Mouse (Mus musculus) neural tube, embryonic 11.5 days (tissue): ENCODE measurements around the gene Vtcn1. TPM values are rescaled to one million over a fixed set of nuclear protein-coding genes. Genes with fewer than 3 reads are reported as not detected.

Source experiments
- ATAC-seq: fragments of 200-750 bp; cut with Nextera tagmentation; 2 replicates; pipeline ENCODE4 v1.8.0; 2017; ENCODE audit warnings: moderate number of reproducible peaks, mild to moderate bottlenecking, moderate TSS enrichment, moderate library complexity; ENCODE audit not compliant: insufficient read depth, low FRiP score, low TSS enrichment
- DNase-seq: peaks from one replicate; pipeline ENCODE4 v3.0.0-alpha.2; 2015; ENCODE audit warnings: low spot score
- H3K27ac ChIP-seq: fragments of 300-500 bp; sonication (generic); 2 replicates; pipeline ENCODE4 v1.5.1; 2014; ENCODE audit warnings: low read depth, mild to moderate bottlenecking, low read length
- H3K27me3 ChIP-seq: fragments of 300-500 bp; sonication (generic); 2 replicates; pipeline ENCODE4 v1.6.1; 2014; ENCODE audit warnings: mild to moderate bottlenecking, low read length, mixed read lengths; ENCODE audit not compliant: control insufficient read depth, insufficient read depth
- H3K36me3 ChIP-seq: fragments of 300-500 bp; sonication (generic); 2 replicates; pipeline ENCODE4 v1.6.1; 2014; ENCODE audit warnings: mild to moderate bottlenecking, low read length, moderate library complexity, mixed read lengths; ENCODE audit not compliant: control insufficient read depth, insufficient read depth
- H3K4me1 ChIP-seq: fragments of 300-500 bp; sonication (generic); 2 replicates; pipeline ENCODE4 v1.6.1; 2014; ENCODE audit warnings: low read length, mixed read lengths; ENCODE audit not compliant: control insufficient read depth, insufficient read depth
- H3K4me2 ChIP-seq: fragments of 300-500 bp; sonication (generic); 2 replicates; pipeline ENCODE4 v1.6.1; 2014; ENCODE audit warnings: low read depth, mild to moderate bottlenecking, moderate library complexity
- H3K4me3 ChIP-seq: fragments of 300-500 bp; sonication (generic); 2 replicates; pipeline ENCODE4 v1.5.1; 2014; ENCODE audit warnings: low read depth, low read length
- H3K9ac ChIP-seq: fragments of 300-500 bp; sonication (generic); 2 replicates; pipeline ENCODE4 v1.6.1; 2014; ENCODE audit warnings: mild to moderate bottlenecking, low read length
- H3K9me3 ChIP-seq: fragments of 300-500 bp; sonication (generic); 2 replicates; pipeline ENCODE4 v1.6.1; 2016; ENCODE audit warnings: low read length; ENCODE audit not compliant: control insufficient read depth
- WGBS: fragments of 180-500 bp; shearing (Covaris S2); extraction: QIAGEN DNeasy Blood & Tissue Kit; methylation state at CpG from one replicate; pipeline ENCODE4 v1.1.7; 2014; 5-methylcytosine and 5-hydroxymethylcytosine counted together
- polyA plus RNA-seq: library from polyadenylated mRNA; unstranded; fragments of >200 nt; fragmentation: Nextera tagmentation; extraction: Ambion mirVana; gene quantifications from 2 replicates; pipeline ENCODE4 v1.2.1, GENCODE M21; 2014

Gene Vtcn1
- polyA plus RNA-seq, 1 experiment from 2014 or later = not detected

GRCm38 (mm10) chr3:100861307-100862303 lies 36.3 kb downstream of the Vtcn1 start:
- H3K4me1 ChIP-seq = no peaks in the 10 kb centered on the region
- no peak for DNase-seq
- H3K4me3 ChIP-seq = no peak overlapping the region
- H3K4me2 ChIP-seq = no peak overlapping the region
- ATAC-seq = no peak
- no peaks in the 10 kb centered on the region for H3K36me3 ChIP-seq
- no peaks in the 10 kb centered on the region for H3K9me3 ChIP-seq
- WGBS = 80% methylated on average over 23 of the region's 23 CpGs
- H3K9ac ChIP-seq = no peak overlapping the region
- H3K27me3 ChIP-seq = no peaks in the 10 kb centered on the region
- H3K27ac ChIP-seq = no peak overlapping the region

GRCm38 (mm10) chr3:100866946-100867345 lies 41.7 kb downstream of the Vtcn1 start:
- Histone ChIP-seq H3K4me3 (no peak overlapping the region), H3K9ac (no peak overlapping the region), H3K36me3 (no peaks in the 10 kb centered on the region), H3K4me1 (no peaks in the 10 kb centered on the region), H3K27ac (no peak overlapping the region), H3K27me3 (no peaks in the 10 kb centered on the region), H3K4me2 (no peak overlapping the region), H3K9me3 (no peaks in the 10 kb centered on the region)
- ATAC-seq (no peak), DNase-seq (no peak)
- 63% methylated on average over 5 of the region's 5 CpGs for WGBS

GRCm38 (mm10) chr3:100877057-100877456 lies 51.8 kb downstream of the Vtcn1 start:
- no peak overlapping the region for H3K4me3 ChIP-seq
- ATAC-seq (no peak), DNase-seq (no peak)
- no peaks in the 10 kb centered on the region for H3K27me3 ChIP-seq
- no peak overlapping the region for H3K4me2 ChIP-seq
- H3K4me1 ChIP-seq = no peaks in the 10 kb centered on the region
- no peaks in the 10 kb centered on the region for H3K9me3 ChIP-seq
- no peak overlapping the region for H3K27ac ChIP-seq
- 86% methylated on average over 4 of the region's 4 CpGs for WGBS
- H3K36me3 ChIP-seq = no peaks in the 10 kb centered on the region
- no peak overlapping the region for H3K9ac ChIP-seq

GRCm38 (mm10) chr3:100881403-100881802 lies 56.1 kb downstream of the Vtcn1 start:
- Histone ChIP-seq H3K4me2 (no peak overlapping the region), H3K27ac (no peak overlapping the region), H3K4me3 (no peak overlapping the region), H3K9ac (no peak overlapping the region), H3K27me3 (no peaks in the 10 kb centered on the region), H3K9me3 (no peaks in the 10 kb centered on the region), H3K36me3 (no peaks in the 10 kb centered on the region), H3K4me1 (no peaks in the 10 kb centered on the region)
- WGBS = 78% methylated on average over 6 of the region's 6 CpGs
- ATAC-seq (no peak), DNase-seq (no peak)

GRCm38 (mm10) chr3:100881843-100882634 lies 56.8 kb downstream of the Vtcn1 start:
- Histone ChIP-seq H3K36me3 (no peaks in the 10 kb centered on the region), H3K27ac (no peak overlapping the region), H3K4me3 (no peak overlapping the region), H3K4me2 (no peak overlapping the region), H3K9ac (no peak overlapping the region), H3K27me3 (no peaks in the 10 kb centered on the region), H3K4me1 (no peaks in the 10 kb centered on the region), H3K9me3 (no peaks in the 10 kb centered on the region)
- ATAC-seq (no peak), DNase-seq (no peak)
- 92% methylated on average over 9 of the region's 9 CpGs for WGBS

GRCm38 (mm10) chr3:100889234-100889633 lies 64.0 kb downstream of the Vtcn1 start:
- WGBS = 94% methylated on average over 1 of the region's 1 CpGs
- ATAC-seq = no peak
- H3K27me3 ChIP-seq = no peaks in the 10 kb centered on the region

GRCm38 (mm10) chr3:100890406-100890805 lies 65.1 kb downstream of the Vtcn1 start:
- no peaks in the 10 kb centered on the region for H3K27me3 ChIP-seq
- DNase-seq (no peak), ATAC-seq (no peak)
- 90% methylated on average over 3 of the region's 3 CpGs for WGBS
- H3K27ac ChIP-seq = no peak overlapping the region
- no peaks in the 10 kb centered on the region for H3K36me3 ChIP-seq
- H3K4me2 ChIP-seq = no peak overlapping the region
- H3K4me1 ChIP-seq = no peaks in the 10 kb centered on the region
- no peak overlapping the region for H3K9ac ChIP-seq
- H3K9me3 ChIP-seq = no peaks in the 10 kb centered on the region
- no peak overlapping the region for H3K4me3 ChIP-seq

More at GRCm38 (mm10) chr3:100889234-100889633, 64.0 kb downstream of the Vtcn1 start:
- Histone ChIP-seq H3K9me3 (no peaks in the 10 kb centered on the region), H3K4me2 (no peak overlapping the region), H3K9ac (no peak overlapping the region), H3K4me3 (no peak overlapping the region), H3K36me3 (no peaks in the 10 kb centered on the region), H3K4me1 (no peaks in the 10 kb centered on the region), H3K27ac (no peak overlapping the region)
- no peak for DNase-seq

- ATAC-seq = no peak
- H3K4me1 ChIP-seq = no peaks in the 10 kb centered on the region
- H3K4me2 ChIP-seq = no peak overlapping the region
- H3K27ac ChIP-seq = no peak overlapping the region
- no peak overlapping the region for H3K4me3 ChIP-seq
- no peaks in the 10 kb centered on the region for H3K27me3 ChIP-seq
- no peak overlapping the region for H3K9ac ChIP-seq
- WGBS = 61% methylated on average over 11 of the region's 11 CpGs
- no peaks in the 10 kb centered on the region for H3K9me3 ChIP-seq
- no peak for DNase-seq
- H3K36me3 ChIP-seq = no peaks in the 10 kb centered on the region
Measured at GRCm38 (mm10) chr3:100892383-100893335, 67.4 kb downstream of the Vtcn1 start.
